Mouse (Mus musculus) kidney, postnatal 0 days (tissue): ENCODE results near the gene Hrk. TPM values are rescaled to one million over a fixed set of nuclear protein-coding genes. Genes with fewer than 3 reads are reported as not detected.

Experiments used
- ATAC-seq: fragments of 200-750 bp; cut with Nextera tagmentation; replicated peaks from 2 replicates; pipeline ENCODE4 v1.8.0; 2017; ENCODE audit warnings: low read depth, moderate number of reproducible peaks, moderate TSS enrichment, moderate library complexity; ENCODE audit not compliant: low FRiP score
- DNase-seq: peaks from one replicate; pipeline ENCODE4 v3.0.0-alpha.2; 2016; ENCODE audit warnings: low spot score
- H3K27ac ChIP-seq: fragments of 300-500 bp; sonication (generic); 2 replicates; pipeline ENCODE4 v1.5.1; 2014; ENCODE audit warnings: mild to moderate bottlenecking
- H3K27me3 ChIP-seq: fragments of 300-500 bp; sonication (generic); 2 replicates; pipeline ENCODE4 v1.6.1; 2014; ENCODE audit warnings: low read length, mixed read lengths; ENCODE audit not compliant: insufficient read depth
- H3K36me3 ChIP-seq: fragments of 300-500 bp; sonication (generic); 2 replicates; pipeline ENCODE4 v1.6.1; 2014; ENCODE audit warnings: low read length, mixed read lengths; ENCODE audit not compliant: insufficient read depth
- H3K4me1 ChIP-seq: fragments of 300-500 bp; sonication (generic); replicated peaks from 2 replicates; pipeline ENCODE4 v1.6.1; 2014; ENCODE audit warnings: antibody characterized with exemption, low read length, mixed read lengths; ENCODE audit not compliant: insufficient read depth
- H3K4me2 ChIP-seq: fragments of 300-500 bp; sonication (generic); 2 replicates; pipeline ENCODE4 v1.6.1; 2014; ENCODE audit warnings: mild to moderate bottlenecking, low read length, moderate library complexity, mixed read lengths
- H3K4me3 ChIP-seq: fragments of 300-500 bp; sonication (generic); replicated peaks from 2 replicates; pipeline ENCODE4 v1.5.1; 2014; ENCODE audit warnings: low read depth, low read length
- H3K9ac ChIP-seq: fragments of 300-500 bp; sonication (generic); 2 replicates; pipeline ENCODE4 v1.6.1; 2014; ENCODE audit warnings: low read depth, low read length
- H3K9me3 ChIP-seq: fragments of 300-500 bp; sonication (generic); replicated peaks from 2 replicates; pipeline ENCODE4 v1.6.1; 2016; ENCODE audit warnings: low read length, inconsistent platforms, mixed read lengths
- CTCF ChIP-seq: IDR thresholded peaks from 2 replicates; pipeline ENCODE4 v1.5.1; 2016; ENCODE audit warnings: antibody characterized with exemption, low read depth, mild to moderate bottlenecking, moderate library complexity
- WGBS: fragments of 180-500 bp; shearing (Covaris S2); extraction: QIAGEN DNeasy Blood & Tissue Kit; methylation state at CpG from one replicate; pipeline ENCODE4 v1.1.7; 2014; 5-methylcytosine and 5-hydroxymethylcytosine counted together
- polyA plus RNA-seq: library from polyadenylated mRNA; unstranded; fragments of >200 nt; fragmentation: Nextera tagmentation; extraction: Ambion mirVana; gene quantifications from 2 replicates; pipeline ENCODE4 v1.2.1, GENCODE M21; 2015

Gene Hrk
- polyA plus RNA-seq, 1 experiment from 2014 or later = 0.03 TPM

DNA sequence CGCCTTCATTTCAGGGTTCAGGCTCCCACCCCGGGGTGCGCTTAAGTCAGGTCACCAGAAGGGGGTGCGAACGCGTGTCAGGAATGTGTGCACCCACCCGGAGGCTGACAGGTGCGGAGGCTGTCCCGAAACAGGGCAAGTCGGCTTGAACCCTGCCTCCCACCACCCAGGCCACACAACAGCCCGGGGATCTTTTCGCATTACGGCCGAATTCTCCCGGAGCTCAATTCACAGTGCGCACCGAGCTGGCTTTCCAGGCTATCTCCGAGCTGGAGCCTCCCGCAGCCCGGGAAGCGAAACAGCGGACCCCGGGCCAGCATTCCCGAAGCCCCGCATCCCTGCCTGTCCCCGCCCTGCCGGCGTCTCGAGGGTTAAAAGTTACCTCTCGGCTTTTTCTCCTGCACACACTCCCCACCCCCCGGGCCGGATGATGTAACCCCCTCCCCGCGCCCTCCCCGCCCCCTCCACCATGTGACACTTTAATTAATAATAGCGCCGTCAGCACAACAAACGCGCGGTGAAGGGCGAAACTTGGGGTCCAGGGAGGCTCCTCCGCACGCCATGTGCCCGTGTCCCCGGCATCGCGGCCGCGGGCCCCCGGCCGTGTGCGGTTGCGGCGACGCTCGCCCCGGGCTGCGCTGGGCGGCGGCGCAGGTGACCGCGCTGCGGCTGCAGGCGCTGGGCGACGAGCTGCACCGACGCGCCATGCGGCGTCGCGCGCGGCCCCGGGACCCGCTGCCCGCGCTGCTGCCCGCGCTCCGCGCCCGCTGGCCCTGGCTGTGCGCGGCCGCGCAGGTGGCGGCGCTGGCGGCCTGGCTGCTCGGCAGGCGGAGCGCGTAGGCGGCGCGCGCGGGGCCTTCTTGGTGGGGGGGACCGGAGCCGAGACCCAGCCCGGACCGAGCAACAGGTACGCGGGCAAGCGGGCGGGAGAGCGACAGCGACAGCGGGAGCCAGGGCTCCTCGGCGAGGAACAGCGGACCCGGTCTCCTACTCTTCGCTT, 5.1 kb downstream of the Hrk start:
- Histone ChIP-seq H3K27me3 (peaks cover 54% of the 10 kb centered on the region), H3K9me3 (no peaks in the 10 kb centered on the region), H3K4me1 (peaks cover 20% of the 10 kb centered on the region; the same call in 1 of the 2 replicates), H3K27ac (no peak overlapping the region), H3K4me3 (peak overlapping the region; percentile 44), H3K9ac (peak overlapping the region; percentile 43), H3K4me2 (peak overlapping the region; percentile 87), H3K36me3 (no peaks in the 10 kb centered on the region)
- ATAC-seq (no peak; the same call in none of the 2 replicates), DNase-seq (no peak)
- whole genome bisulfite sequencing = under 1% methylated on average over 111 of the region's 117 CpGs
- peak; percentile 14; the same call in 1 of the 2 replicates for TF ChIP-seq CTCF

DNA sequence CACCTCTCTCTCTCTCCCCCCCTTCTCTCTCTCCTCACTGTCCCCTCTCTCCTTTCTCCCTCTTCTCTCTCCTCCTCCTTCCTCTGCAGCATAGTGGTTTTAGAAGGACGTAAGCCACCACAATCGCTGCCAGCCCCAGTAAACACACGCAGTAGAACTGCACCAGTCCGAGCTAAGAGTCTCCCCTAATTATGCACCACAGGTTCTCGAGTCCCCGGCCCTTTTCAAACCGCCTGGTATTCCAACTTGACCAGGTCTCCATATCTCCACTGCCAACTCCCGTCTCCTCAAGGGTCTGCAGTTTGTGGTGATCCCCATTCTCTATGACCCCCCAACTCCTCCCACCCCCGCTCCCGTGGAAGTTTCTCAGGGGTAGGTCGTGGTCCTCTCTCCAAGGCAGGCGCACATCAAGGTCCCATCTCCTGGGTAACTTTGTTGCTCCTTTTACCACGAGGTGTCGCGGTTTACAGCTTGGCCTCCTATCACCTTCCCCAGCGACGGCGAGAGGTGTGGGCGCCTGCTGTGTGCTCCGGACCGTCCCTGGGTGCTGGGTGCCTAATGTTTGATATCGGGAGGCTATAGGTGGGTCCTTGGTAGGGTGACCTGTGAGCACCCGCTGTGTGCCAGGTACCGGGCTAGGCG, 6.6 kb downstream of the Hrk start:
- Histone ChIP-seq H3K27ac (no peak overlapping the region), H3K27me3 (peaks cover 60% of the 10 kb centered on the region), H3K4me2 (peak overlapping the region; percentile 59), H3K9ac (no peak overlapping the region), H3K4me1 (peaks cover 21% of the 10 kb centered on the region; the same call in 1 of the 2 replicates), H3K4me3 (peak overlapping the region; percentile 42), H3K36me3 (no peaks in the 10 kb centered on the region), H3K9me3 (no peaks in the 10 kb centered on the region; the same call in 1 of the 2 replicates)
- TF ChIP-seq CTCF = peak; percentile 49; the same call in 1 of the 2 replicates
- under 1% methylated on average over 25 of the region's 25 CpGs for WGBS
- no peak for ATAC-seq
- no peak for DNase-seq

DNA sequence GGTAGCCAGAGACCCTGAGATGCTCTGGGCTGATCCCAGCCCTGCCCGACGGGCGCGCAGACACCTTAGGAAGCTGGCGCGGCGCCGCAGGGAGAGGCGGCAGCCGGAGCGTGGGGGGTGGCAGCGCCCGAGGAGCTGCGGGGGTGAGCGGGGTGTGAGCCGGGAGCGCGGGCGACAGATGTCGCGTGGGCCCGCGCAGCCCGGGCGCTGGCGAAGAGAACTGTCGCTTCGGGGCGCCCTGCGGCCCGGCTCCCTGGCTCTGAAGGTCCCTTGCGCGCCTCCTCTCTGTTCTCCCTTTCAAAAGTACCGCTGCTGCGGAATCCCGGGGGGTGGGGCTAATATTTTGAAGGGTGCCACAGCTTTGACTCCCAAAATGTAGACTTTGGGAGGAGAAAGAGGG, 7.2 kb downstream of the Hrk start:
- WGBS = 4% methylated on average over 36 of the region's 36 CpGs
- DNase-seq (no peak), ATAC-seq (no peak)
- H3K9ac ChIP-seq = no peak overlapping the region
- peak overlapping the region; percentile 42 for H3K4me3 ChIP-seq
- H3K9me3 ChIP-seq = no peaks in the 10 kb centered on the region; the same call in 1 of the 2 replicates
- peaks cover 60% of the 10 kb centered on the region for H3K27me3 ChIP-seq
- no peak for TF ChIP-seq CTCF
- H3K4me2 ChIP-seq = peak overlapping the region; percentile 59
- H3K36me3 ChIP-seq = no peaks in the 10 kb centered on the region
- no peak overlapping the region for H3K27ac ChIP-seq
- peaks cover 21% of the 10 kb centered on the region; the same call in 1 of the 2 replicates for H3K4me1 ChIP-seq

DNA sequence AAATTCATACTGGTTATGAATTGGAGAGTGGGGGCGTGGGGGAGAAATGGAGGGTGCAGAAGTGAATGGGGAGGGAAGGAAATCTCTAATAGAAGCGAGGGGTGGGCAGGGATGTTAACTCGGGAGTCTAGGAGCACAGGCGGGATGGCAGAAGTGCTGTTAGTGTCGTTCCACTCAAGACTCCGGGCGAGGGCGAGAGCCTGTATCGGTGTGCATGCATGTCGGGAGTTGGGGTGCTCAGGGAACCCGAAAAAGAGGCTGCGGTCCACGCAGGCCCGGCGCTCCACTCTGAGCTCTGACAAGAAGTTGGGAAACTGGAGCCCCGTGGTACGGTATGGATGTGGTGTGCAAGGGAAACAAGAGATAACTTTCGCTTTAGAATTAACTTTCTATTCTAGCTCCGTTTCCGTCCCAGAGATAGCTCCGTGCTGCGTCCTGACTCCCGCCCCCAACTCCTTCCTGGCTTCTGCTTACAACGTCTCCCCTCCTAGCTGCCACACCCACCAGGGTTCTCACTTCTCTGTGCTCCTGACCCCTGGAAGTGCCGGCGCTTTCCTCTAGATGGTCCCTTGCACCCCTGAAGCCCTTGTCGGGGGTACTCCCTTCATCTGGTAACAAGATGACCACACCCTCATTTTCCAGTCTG, 7.8 kb downstream of the Hrk start:
- no peaks in the 10 kb centered on the region; the same call in 1 of the 2 replicates for H3K9me3 ChIP-seq
- ATAC-seq = no peak
- peaks cover 21% of the 10 kb centered on the region; the same call in 1 of the 2 replicates for H3K4me1 ChIP-seq
- peak overlapping the region; percentile 42 for H3K4me3 ChIP-seq
- peaks cover 60% of the 10 kb centered on the region for H3K27me3 ChIP-seq
- WGBS = under 1% methylated on average over 27 of the region's 27 CpGs
- DNase-seq = no peak
- no peak overlapping the region for H3K27ac ChIP-seq
- H3K36me3 ChIP-seq = no peaks in the 10 kb centered on the region
- peak overlapping the region; percentile 59 for H3K4me2 ChIP-seq
- no peak for TF ChIP-seq CTCF
- no peak overlapping the region for H3K9ac ChIP-seq

DNA sequence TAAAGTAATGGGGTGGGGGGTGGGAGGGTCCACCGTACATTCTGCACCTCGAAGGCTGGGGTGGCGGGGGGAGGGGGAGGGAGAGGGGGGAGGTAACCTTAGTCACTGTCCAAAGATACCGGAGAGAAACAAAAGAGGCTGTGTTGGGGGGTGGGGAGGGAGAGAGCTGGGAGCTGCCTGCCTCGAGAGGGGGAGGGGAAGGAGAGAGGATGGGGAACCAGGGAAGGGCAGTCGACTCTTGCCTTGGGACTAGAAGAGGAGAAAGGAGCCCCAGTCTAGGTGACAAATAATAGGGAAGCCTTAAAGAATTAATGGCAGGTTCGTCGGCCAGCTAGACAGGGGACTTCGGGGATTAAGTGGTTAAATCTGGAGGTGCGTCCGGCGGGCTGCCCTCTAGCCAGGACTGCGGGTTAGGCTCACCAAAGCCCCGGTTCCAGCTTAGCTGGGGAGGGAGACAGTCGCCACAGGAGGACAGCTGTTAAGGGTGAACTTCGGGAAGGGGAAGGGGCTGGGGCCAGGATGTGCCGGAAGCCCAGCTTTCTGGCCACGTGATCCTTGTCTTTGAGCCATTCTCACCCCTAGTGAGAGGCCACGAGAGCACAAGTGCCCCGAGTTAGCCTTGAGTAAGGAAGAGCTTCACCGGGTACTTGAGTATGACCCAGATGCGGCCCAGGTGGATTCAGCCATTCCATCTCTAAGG, 10.0 kb downstream of the Hrk start:
- DNase-seq = no peak
- TF ChIP-seq CTCF = no peak
- peaks cover 46% of the 10 kb centered on the region for H3K27me3 ChIP-seq
- H3K27ac ChIP-seq = no peak overlapping the region
- H3K4me2 ChIP-seq = peak overlapping the region; percentile 40
- no peaks in the 10 kb centered on the region for H3K36me3 ChIP-seq
- no peak overlapping the region for H3K9ac ChIP-seq
- H3K4me1 ChIP-seq = peaks cover 17% of the 10 kb centered on the region; the same call in 1 of the 2 replicates
- H3K4me3 ChIP-seq = peak overlapping the region; percentile 17; the same call in 1 of the 2 replicates
- no peaks in the 10 kb centered on the region; the same call in 1 of the 2 replicates for H3K9me3 ChIP-seq
- 1% methylated on average over 22 of the region's 22 CpGs for WGBS
- 0 out of 2 replicates have a peak, but pooled peaks have one; percentile 29 for ATAC-seq
